Mouse (Mus musculus): Measurements from ENCODE around the gene Ddx5. TPM values are rescaled to one million over a fixed set of nuclear protein-coding genes. Genes with fewer than 3 reads are reported as not detected.

The Ddx5 gene
- 357 and 378 TPM in 2 replicates for polyA plus RNA-seq (2015; fragmentation: Nextera tagmentation; extraction: Ambion mirVana)

DNA sequence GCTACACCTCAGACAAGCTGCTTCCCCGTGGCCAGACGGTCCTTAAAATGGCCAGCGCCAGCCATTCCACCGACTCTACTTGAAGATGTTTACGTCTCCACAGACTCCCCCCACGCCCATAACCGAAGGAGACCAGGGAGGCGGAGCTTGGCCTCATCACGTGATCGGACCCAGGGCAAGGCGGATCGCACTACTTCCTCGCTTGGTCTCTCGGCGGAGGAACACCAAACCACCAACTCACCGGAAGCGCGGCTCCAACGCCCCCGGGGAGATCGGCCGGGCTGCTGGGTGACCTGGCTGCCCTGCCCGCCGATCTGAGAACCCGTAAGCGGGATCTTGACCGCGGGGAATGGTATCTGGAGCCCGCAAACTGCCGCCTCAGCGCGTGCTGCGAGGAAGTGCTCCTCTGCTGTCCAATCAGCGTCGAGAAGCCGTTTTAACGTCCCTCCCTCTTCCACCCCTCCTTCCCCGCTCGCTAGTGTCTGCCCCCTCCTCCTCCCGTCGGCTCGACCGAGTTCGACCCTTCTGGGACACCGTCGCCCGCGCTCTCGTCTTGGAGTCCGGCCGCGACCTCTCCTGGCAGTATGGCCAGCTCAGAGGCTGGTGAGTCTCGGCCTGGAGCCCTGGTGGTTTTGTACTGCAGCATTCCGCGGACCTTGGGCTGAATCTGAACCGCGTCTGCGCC is at the start of gene Ddx5, which contains the start of gene Cep95:
Ddx5 (minus strand) TSS at position 411 of the 685 bp plus-strand sequence.
Cep95 (plus strand) TSS at position 478 of the 685 bp plus-strand sequence.
- Histone ChIP-seq H3K9ac (peak within 1 kb of the TSS; percentile 92), H3K27me3 (no peaks in the 10 kb centered on the region), H3K4me2 (peak within 1 kb of the TSS; percentile 69), H3K9me3 (no peaks in the 10 kb centered on the region), H3K4me3 (peak within 1 kb of the TSS; percentile 71), H3K27ac (peak within 1 kb of the TSS; percentile 99), H3K4me1 (peaks cover 24% of the 10 kb centered on the region), H3K36me3 (peaks cover 36% of the 10 kb centered on the region)
- under 1% methylated on average over 57 of the region's 58 CpGs for WGBS
- ATAC-seq (ENCODE audit: borderline replicate concordance, extremely low read depth, low FRiP score, low TSS enrichment), result peak; percentile 92

DNA sequence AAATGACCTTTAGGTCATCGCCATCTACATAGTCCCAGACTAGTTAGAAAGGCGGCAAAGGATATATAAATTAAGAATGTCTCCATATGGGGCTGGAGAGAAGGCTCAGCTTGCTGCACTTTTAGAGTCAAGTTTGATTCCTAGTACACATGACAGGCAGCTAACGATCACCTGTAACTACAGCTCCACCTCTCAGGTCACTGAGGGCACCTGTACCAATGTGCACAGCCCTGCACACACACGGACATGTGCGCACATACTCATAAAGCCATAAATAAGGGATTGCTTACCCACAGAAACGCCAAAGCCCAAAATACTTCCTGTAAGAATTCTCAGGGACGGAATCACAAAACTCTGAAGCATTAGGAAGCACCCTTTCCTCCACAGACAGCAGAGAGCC is 39.1 kb upstream of the Ddx5 start:
- no peak for ATAC-seq (ENCODE audit: borderline replicate concordance, extremely low read depth, low FRiP score, low TSS enrichment)
- WGBS, result 88% methylated on average over 7 of the region's 7 CpGs
- no peak overlapping the region for H3K27ac ChIP-seq
- H3K27me3 ChIP-seq, result no peaks in the 10 kb centered on the region
- no peak overlapping the region for H3K4me2 ChIP-seq
- no peak overlapping the region for H3K9ac ChIP-seq
- H3K9me3 ChIP-seq, result no peaks in the 10 kb centered on the region
- no peaks in the 10 kb centered on the region for H3K4me1 ChIP-seq
- peaks cover 76% of the 10 kb centered on the region for H3K36me3 ChIP-seq
- H3K4me3 ChIP-seq, result no peak overlapping the region

DNA sequence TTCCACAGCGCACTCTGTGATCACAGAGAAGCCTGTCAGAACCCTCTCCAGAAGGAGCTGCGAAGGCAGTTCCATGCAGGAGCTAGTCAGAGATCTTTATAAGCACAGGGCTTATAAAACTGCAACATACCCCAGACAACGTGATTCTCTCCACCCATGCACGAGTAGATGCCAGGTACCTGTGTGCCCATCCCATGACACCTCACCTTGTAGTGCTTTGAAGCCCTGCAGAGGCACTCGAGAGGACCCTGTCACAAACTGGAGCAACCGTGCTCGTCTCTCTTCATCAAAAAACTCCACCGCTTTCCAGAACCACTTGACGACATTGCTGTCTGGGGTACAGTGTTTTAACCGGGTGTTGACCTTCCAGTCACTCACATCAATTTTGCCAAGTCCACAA is 35.4 kb upstream of the Ddx5 start:
- peaks cover 77% of the 10 kb centered on the region for H3K36me3 ChIP-seq
- 81% methylated on average over 10 of the region's 10 CpGs for WGBS

DNA sequence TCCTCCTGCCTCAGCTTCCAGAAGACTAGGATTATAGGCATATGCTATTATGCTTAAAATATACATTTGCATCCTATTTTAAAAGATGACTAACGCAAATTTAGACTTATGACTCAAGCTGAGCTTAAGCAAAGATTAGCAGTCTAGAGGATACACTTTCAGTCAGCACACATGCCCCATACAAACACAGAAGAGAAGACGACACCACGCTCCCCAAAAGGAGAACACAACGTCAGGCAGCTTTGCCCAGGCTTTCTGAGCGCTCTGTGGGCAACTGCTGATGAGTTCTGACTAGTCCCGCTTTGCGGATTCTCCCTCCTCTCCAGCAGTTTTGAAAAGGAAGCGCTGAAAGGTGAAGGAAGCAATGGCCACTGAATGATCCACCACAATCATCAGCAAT is 34.8 kb upstream of the Ddx5 start:
- H3K36me3 ChIP-seq, result peaks cover 75% of the 10 kb centered on the region

More for the DNA sequence above, 35.4 kb upstream of the Ddx5 start:
- Histone ChIP-seq H3K9ac (no peak overlapping the region), H3K4me1 (peaks cover 8% of the 10 kb centered on the region; the same call in 1 of the 2 replicates), H3K4me2 (no peak overlapping the region), H3K27me3 (no peaks in the 10 kb centered on the region), H3K4me3 (no peak overlapping the region), H3K9me3 (no peaks in the 10 kb centered on the region), H3K27ac (no peak overlapping the region)
- ATAC-seq (ENCODE audit: borderline replicate concordance, extremely low read depth, low FRiP score, low TSS enrichment), result no peak

GRCm38 (mm10) chr11:106822911-106823310 is 33.9 kb upstream of the Ddx5 start:
- Histone ChIP-seq H3K27me3 (no peaks in the 10 kb centered on the region), H3K4me3 (no peak overlapping the region), H3K36me3 (peaks cover 67% of the 10 kb centered on the region), H3K27ac (no peak overlapping the region), H3K9ac (no peak overlapping the region), H3K4me1 (peaks cover 13% of the 10 kb centered on the region; the same call in 1 of the 2 replicates), H3K4me2 (no peak overlapping the region), H3K9me3 (no peaks in the 10 kb centered on the region)
- ATAC-seq (ENCODE audit: borderline replicate concordance, extremely low read depth, low FRiP score, low TSS enrichment), result no peak
- WGBS, result 81% methylated on average over 5 of the region's 5 CpGs

More for the DNA sequence above, 34.8 kb upstream of the Ddx5 start:
- H3K4me3 ChIP-seq, result no peak overlapping the region
- H3K4me2 ChIP-seq, result no peak overlapping the region
- H3K9ac ChIP-seq, result no peak overlapping the region
- H3K27me3 ChIP-seq, result no peaks in the 10 kb centered on the region
- 93% methylated on average over 8 of the region's 8 CpGs for WGBS
- no peak for ATAC-seq (ENCODE audit: borderline replicate concordance, extremely low read depth, low FRiP score, low TSS enrichment)
- H3K27ac ChIP-seq, result no peak overlapping the region
- H3K4me1 ChIP-seq, result peaks cover 8% of the 10 kb centered on the region; the same call in 1 of the 2 replicates
- no peaks in the 10 kb centered on the region for H3K9me3 ChIP-seq

GRCm38 (mm10) chr11:106822491-106822890 is 33.5 kb upstream of the Ddx5 start:
- Histone ChIP-seq H3K4me2 (no peak overlapping the region), H3K36me3 (peaks cover 65% of the 10 kb centered on the region), H3K27ac (no peak overlapping the region), H3K4me3 (no peak overlapping the region), H3K9me3 (no peaks in the 10 kb centered on the region), H3K27me3 (no peaks in the 10 kb centered on the region), H3K9ac (no peak overlapping the region), H3K4me1 (peaks cover 13% of the 10 kb centered on the region; the same call in 1 of the 2 replicates)
- WGBS, result 89% methylated on average over 8 of the region's 8 CpGs
- ATAC-seq (ENCODE audit: borderline replicate concordance, extremely low read depth, low FRiP score, low TSS enrichment), result no peak

GRCm38 (mm10) chr11:106821397-106821796 is 32.4 kb upstream of the Ddx5 start:
- no peak overlapping the region for H3K4me2 ChIP-seq
- WGBS, result 69% methylated on average over 6 of the region's 6 CpGs
- H3K27me3 ChIP-seq, result no peaks in the 10 kb centered on the region
- peaks cover 13% of the 10 kb centered on the region; the same call in 1 of the 2 replicates for H3K4me1 ChIP-seq
- no peak overlapping the region for H3K27ac ChIP-seq
- H3K9me3 ChIP-seq, result no peaks in the 10 kb centered on the region
- H3K36me3 ChIP-seq, result peaks cover 69% of the 10 kb centered on the region
- no peak overlapping the region for H3K4me3 ChIP-seq
- no peak for ATAC-seq (ENCODE audit: borderline replicate concordance, extremely low read depth, low FRiP score, low TSS enrichment)
- no peak overlapping the region for H3K9ac ChIP-seq

GRCm38 (mm10) chr11:106820972-106821371 is 32.0 kb upstream of the Ddx5 start:
- Histone ChIP-seq H3K4me3 (no peak overlapping the region), H3K4me2 (no peak overlapping the region), H3K27me3 (no peaks in the 10 kb centered on the region), H3K9ac (no peak overlapping the region), H3K36me3 (peaks cover 72% of the 10 kb centered on the region), H3K27ac (no peak overlapping the region), H3K4me1 (peaks cover 13% of the 10 kb centered on the region; the same call in 1 of the 2 replicates), H3K9me3 (no peaks in the 10 kb centered on the region)
- WGBS, result 26% methylated on average over 4 of the region's 4 CpGs
- no peak for ATAC-seq (ENCODE audit: borderline replicate concordance, extremely low read depth, low FRiP score, low TSS enrichment)

- Histone ChIP-seq H3K4me1 (peaks cover 13% of the 10 kb centered on the region; the same call in 1 of the 2 replicates), H3K9me3 (no peaks in the 10 kb centered on the region), H3K9ac (no peak overlapping the region), H3K36me3 (peaks cover 72% of the 10 kb centered on the region), H3K27me3 (no peaks in the 10 kb centered on the region), H3K4me3 (no peak overlapping the region), H3K27ac (no peak overlapping the region), H3K4me2 (no peak overlapping the region)
- WGBS, result 88% methylated on average over 6 of the region's 6 CpGs
- no peak for ATAC-seq (ENCODE audit: borderline replicate concordance, extremely low read depth, low FRiP score, low TSS enrichment)
These were observed 31.3 kb upstream of the Ddx5 start for GRCm38 (mm10) chr11:106820252-106820651.

DNA sequence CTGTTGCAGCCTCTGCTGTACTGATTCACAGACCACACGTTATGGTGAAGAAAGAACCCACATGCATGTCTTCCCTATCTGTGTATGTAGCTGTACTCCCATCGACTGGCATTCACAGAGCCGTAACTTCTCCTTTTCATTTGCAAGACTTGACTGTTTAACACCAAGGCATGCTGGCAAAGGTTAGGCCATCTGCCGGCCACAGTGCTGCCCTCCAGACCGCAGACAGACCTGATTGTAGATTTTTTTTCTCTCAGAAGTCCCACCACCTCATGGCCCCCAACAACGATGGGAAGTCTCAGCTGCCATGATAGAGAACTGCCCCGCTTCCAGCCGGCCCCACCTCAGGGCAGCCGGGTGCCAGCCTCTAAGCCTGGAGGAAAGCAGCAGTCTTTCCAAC is 30.6 kb upstream of the Ddx5 start:
- Histone ChIP-seq H3K9ac (no peak overlapping the region), H3K36me3 (peaks cover 72% of the 10 kb centered on the region), H3K4me2 (no peak overlapping the region), H3K4me1 (peaks cover 13% of the 10 kb centered on the region; the same call in 1 of the 2 replicates), H3K9me3 (no peaks in the 10 kb centered on the region), H3K27ac (no peak overlapping the region), H3K4me3 (no peak overlapping the region), H3K27me3 (no peaks in the 10 kb centered on the region)
- ATAC-seq (ENCODE audit: borderline replicate concordance, extremely low read depth, low FRiP score, low TSS enrichment), result no peak
- WGBS, result 85% methylated on average over 9 of the region's 9 CpGs

DNA sequence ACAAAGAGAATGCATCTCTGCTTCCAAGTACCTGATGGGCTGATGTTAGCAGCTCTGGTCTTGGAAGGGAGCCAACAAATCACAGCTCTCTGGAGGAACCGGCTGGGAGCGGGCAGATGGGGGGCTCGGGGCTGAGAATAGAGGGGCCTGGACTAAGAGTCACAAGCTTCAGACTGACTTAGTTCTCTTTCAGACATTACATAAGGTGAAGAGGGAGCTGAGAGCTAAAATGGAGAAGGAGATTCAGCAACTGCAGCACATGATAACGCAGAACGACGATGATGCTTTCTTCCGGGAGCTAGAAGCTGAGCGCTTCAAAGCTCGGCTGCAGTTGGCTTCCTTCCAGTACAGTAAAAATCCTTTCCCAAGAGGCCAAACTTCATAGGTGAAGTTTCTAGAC is 29.4 kb upstream of the Ddx5 start:
- Histone ChIP-seq H3K36me3 (peaks cover 73% of the 10 kb centered on the region), H3K9me3 (no peaks in the 10 kb centered on the region), H3K9ac (no peak overlapping the region), H3K27me3 (no peaks in the 10 kb centered on the region), H3K4me1 (peaks cover 13% of the 10 kb centered on the region; the same call in 1 of the 2 replicates), H3K4me3 (no peak overlapping the region), H3K4me2 (no peak overlapping the region), H3K27ac (no peak overlapping the region)
- WGBS, result 27% methylated on average over 9 of the region's 9 CpGs
- no peak for ATAC-seq (ENCODE audit: borderline replicate concordance, extremely low read depth, low FRiP score, low TSS enrichment)

GRCm38 (mm10) chr11:106817808-106818207 is 28.8 kb upstream of the Ddx5 start:
- WGBS, result 81% methylated on average over 6 of the region's 6 CpGs
- H3K36me3 ChIP-seq, result peaks cover 75% of the 10 kb centered on the region
- H3K4me2 ChIP-seq, result no peak overlapping the region

More at GRCm38 (mm10) chr11:106817808-106818207, 28.8 kb upstream of the Ddx5 start:
- H3K9ac ChIP-seq, result no peak overlapping the region
- no peak for ATAC-seq (ENCODE audit: borderline replicate concordance, extremely low read depth, low FRiP score, low TSS enrichment)
- no peak overlapping the region for H3K27ac ChIP-seq
- no peaks in the 10 kb centered on the region for H3K27me3 ChIP-seq
- no peaks in the 10 kb centered on the region for H3K9me3 ChIP-seq
- no peak overlapping the region for H3K4me3 ChIP-seq
- peaks cover 13% of the 10 kb centered on the region; the same call in 1 of the 2 replicates for H3K4me1 ChIP-seq
